Mouse (Mus musculus): ENCODE measurements around the gene BC052040. TPM values are rescaled to one million over a fixed set of nuclear protein-coding genes. Genes with fewer than 3 reads are reported as not detected.
A peak's percentile ranks its signal among the peaks of the same experiment; 100 is the strongest.

Gene BC052040
- total RNA-seq, 4 experiments from 2014 or later: 3.0 to 5.3 (median 3.7) TPM

DNA sequence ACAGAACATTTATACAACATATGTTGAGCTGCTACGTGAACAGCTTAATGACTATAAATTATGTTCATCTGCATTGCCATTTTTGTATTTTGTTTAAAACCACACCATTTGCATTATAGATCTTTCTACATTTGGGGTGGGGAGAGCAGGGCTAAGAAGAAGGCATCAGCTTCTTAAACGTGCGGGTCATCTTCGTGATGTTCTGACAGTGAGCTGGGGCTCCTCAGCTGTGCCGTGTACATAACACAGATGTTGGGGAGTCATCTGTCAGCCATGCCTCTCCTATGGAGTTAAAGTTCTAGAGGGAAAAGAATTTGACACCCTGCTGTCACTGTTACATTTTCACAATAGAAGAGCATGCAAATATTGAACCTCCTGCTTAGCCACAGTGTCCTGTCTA lies 19.2 kb downstream of the BC052040 start:
- no peak for DNase-seq (ENCODE audit: low spot score in 2 of 2)

- no peak for DNase-seq (ENCODE audit: low spot score in 2 of 2)
These were observed 19.8 kb downstream of the BC052040 start for GRCm38 (mm10) chr2:115601280-115601679.

- no peak for DNase-seq (ENCODE audit: low spot score in 2 of 2)
These were observed 20.6 kb downstream of the BC052040 start for GRCm38 (mm10) chr2:115602116-115602515.

DNA sequence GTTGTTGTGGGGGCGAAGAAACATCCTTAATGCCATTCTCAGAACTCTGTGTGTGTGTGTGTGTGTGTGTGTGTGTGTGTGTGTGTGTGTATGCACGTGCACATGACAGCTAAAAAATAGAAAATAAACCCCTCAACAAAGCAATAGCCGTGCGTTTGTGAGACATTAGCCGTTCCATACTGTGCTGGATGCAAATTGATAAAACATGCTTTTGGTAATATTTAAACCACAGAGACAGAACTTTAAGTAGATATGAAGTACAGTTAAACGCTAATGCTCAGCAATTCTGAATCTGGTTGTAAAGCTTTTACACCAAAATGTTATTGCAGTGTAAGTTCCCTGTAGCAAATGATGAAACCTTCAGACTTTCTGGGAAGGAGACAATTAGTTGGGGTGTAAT lies 22.6 kb downstream of the BC052040 start:
- no peak for DNase-seq (ENCODE audit: low spot score in 2 of 2)

DNA sequence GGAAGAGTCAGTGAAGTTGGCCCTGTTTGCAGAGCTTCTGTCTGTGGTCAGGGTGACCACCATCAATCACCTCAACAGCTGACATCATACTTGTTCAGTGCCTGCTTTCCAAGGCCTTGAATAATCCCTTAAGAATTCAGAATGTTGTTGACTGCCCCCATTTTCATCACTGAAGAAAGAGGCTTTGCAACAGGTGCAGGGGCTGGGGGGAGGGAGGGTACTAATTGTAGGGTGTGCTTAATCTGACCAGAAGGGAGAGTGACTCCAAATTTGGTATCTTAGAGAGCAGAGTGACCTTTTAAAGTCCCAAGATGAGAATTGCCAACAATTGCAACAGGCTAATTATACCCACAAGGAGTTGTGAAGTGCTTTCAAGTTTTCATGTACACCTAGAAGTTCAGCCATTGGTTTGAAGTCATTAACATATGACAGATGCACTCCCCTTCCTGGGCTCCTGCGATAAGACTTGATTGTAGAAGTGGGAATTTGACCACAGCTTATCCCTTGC lies 24.4 kb downstream of the BC052040 start:
- DNase-seq (ENCODE audit: low spot score in 2 of 2): peak in 1 of 2 experiments; percentile 4

GRCm38 (mm10) chr2:115609020-115609419 lies 27.5 kb downstream of the BC052040 start:
- no peak for DNase-seq (ENCODE audit: low spot score in 2 of 2)

DNA sequence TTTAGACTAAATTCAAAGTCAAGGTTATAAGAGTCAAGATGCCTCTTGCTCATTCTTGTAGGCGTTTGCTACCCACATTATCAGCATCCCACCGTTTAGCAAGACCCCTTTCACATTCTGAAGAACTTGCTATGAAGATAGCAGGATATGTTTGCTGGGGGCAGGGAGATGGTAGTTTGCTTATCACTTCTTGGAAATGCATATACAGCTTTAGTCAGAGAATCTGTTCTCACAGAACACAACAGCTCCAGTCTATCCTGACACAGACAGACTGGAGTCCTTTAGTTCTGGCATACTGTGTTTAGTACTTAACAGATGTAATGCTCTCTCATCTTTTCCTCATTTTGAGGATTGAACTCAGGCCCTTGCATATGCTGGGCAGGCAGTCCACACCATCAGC lies 28.6 kb downstream of the BC052040 start:
- no peak for DNase-seq (ENCODE audit: low spot score in 2 of 2)

GRCm38 (mm10) chr2:115610503-115610902 lies 29.0 kb downstream of the BC052040 start:
- DNase-seq (ENCODE audit: low spot score in 2 of 2): no peak

- no peak for DNase-seq (ENCODE audit: low spot score in 2 of 2)
These were observed 32.5 kb downstream of the BC052040 start for GRCm38 (mm10) chr2:115613830-115614520.

DNA sequence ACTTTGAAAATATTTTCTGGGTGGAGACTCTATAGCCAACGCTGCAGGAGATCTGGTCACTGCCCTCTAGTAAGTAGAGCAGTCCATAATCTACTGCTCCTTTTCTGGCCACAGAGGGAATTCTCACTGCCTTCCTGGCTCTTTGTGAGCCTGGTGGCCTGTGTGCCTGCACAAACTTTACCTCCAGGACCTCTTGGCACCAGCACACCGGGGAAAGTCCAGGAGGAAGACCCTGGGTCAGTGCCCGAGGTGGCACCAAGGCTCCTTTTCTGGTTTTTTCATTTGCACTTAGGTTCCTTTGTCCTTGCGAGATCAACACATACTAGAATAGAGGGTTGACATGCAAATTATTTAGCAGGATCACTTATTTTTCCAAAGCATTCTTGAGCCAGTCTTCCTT lies 47.0 kb downstream of the BC052040 start:
- DNase-seq (ENCODE audit: low spot score in 2 of 2): no peak

DNA sequence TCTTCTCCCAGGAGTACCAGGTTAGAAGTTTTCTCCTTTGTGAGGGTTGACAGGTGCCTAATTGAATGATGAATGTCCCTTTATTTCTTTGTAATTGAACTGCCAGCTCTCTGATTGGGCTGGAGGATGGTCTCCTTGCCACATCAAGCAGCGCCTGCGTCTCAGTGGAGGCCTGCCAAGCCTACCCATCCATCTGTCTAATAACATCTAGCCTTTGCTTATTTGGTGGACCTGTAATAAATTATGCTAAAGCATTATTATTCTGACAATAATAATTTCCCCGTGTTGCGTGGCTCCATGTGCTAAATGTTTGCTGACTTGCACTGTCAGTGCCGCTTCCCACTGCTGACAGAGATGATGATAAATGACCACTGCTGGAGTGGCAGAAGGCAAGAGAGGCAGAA lies 49.5 kb downstream of the BC052040 start:
- DNase-seq (ENCODE audit: low spot score in 2 of 2): no peak

- DNase-seq (ENCODE audit: low spot score in 2 of 2): no peak
These were observed 50.3 kb downstream of the BC052040 start for GRCm38 (mm10) chr2:115631826-115632225.

DNA sequence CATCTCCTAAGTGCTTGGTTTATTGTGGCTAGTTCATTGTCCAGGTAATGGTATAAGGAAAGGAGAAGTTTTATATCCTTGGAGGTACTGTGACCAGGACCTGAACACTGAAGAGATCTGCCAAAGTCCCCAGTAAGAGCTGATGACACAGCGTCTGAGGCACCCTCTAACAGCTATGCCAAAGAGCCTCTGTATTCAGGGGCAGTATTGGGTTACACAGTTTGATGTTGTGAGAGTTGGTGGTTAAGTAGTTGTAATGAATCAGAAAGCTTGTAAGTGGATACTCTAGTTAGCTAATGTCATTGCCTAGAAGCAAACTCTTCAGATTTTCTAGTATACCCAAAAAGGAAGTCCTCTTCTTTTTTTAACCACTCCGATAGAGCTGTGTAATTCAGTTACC lies 68.7 kb downstream of the BC052040 start:
- DNase-seq (ENCODE audit: low spot score in 2 of 2): no peak

- no peak for DNase-seq (ENCODE audit: low spot score in 2 of 2)
These were observed 78.2 kb downstream of the BC052040 start for GRCm38 (mm10) chr2:115659712-115660111.

DNA sequence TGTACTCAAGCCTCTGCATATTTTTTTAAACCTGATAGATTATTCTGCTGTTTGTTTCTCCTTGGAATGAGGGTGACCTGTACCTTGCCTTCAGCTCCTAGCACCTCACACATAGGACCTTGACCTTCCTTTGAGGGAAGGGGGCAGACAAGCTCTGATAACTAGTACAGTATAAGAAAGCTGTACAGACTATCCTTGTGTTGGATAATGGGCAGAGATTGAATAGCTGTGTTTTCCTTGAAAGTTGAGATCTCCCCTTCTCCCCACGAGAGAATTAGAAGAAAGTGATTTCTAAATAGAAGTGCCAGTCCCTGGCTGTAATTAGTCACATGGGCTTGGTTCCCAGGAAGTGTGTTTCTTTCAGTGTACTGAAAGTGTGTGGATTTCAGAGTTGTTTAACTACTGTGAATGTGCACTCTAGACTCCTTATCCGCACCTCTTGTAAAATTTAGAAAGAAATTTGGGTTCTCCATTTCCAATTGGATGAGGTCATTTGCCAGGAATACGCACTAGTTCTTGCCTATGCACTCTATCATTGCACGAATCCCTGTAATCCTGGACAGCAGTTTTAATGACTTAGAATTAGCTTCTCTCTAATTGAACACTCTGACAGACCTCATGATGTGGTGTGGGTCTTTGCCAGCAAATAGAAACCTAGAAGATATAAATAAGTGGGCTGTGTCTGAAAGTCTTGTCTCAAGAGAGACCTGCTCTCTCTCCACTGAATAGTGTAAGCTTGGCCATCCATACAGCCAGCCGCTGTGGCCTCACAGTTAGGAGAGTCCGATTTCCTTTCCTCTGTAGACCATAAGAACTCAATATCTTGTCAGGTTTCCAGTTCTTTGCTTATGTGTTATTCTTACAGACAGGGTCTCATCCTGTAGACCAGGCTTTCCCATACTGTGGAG lies 79.0 kb downstream of the BC052040 start:
- DNase-seq (ENCODE audit: low spot score in 2 of 2): no peak

- DNase-seq (ENCODE audit: low spot score in 2 of 2): no peak
These were observed 86.0 kb downstream of the BC052040 start for GRCm38 (mm10) chr2:115667516-115667915.

DNA sequence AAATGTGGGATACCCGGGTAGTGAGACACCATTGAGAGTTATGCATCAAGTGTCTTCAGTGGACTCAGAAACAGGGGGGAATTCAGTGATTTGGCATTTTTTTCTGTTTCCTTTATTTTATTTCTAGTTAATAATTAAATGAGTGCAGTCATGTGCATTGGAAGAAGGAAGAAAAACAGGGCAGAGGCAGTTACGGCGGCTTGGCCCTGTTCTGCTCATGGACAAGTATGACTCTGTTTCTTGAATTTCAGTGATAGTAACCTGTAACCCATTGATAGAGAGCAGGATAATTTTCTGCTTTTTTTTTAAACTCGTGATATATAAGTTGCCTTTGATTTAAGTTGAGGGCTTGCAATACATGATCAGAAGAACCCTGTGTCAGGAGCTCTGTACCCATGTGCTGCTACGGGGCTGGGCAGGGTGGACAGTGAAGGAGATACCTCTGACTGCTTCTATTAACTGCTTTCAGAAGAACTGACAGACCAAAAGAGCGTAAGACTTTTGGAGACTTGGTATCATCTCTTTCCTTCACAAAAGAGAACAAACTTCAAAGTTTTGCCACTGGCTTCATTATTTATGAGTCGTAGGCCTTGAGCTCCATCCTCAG lies 91.6 kb downstream of the BC052040 start:
- no peak for DNase-seq (ENCODE audit: low spot score in 2 of 2)

DNA sequence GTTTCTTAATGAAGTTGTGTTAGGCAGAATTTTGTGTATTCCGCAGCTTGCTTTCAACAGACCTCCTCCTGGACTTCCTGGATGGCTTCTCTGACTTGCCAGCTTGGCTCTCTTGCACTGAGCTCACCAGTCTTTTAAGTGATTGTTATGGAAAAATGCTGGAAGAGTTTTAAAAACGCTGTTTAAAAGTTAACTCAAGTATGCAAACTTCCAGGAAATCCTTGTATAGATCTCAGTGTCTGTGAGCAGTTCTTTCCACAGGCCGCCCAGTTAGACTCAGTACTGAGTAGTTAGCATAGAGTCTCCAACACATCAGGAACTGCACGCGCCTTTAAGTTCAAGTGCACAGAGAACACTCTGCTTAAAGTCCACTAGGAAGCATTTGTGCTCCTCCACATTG lies 97.3 kb downstream of the BC052040 start:
- no peak for DNase-seq (ENCODE audit: low spot score in 2 of 2)

- DNase-seq (ENCODE audit: low spot score in 2 of 2): no peak
These were observed 103.7 kb downstream of the BC052040 start for GRCm38 (mm10) chr2:115685250-115685649.

DNA sequence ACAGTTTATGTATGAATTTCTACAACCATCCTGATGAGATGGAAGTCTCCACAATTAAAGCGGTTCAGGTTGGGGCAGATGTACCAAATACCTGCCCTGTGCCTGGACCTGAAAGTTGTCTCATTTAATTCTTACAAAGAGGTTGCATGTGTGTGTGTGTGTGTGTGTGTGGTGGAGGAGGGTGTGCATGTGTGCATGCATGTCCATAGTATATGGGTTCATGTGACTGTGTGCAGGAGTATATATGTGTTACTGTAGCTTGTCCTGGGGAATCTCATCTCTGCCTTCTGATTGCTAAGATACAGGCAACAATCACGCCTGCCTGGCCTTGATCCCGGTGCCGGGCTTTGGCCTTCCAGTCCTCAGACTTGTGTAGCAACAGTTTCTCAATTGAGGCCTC lies 106.1 kb downstream of the BC052040 start:
- DNase-seq (ENCODE audit: low spot score in 2 of 2): no peak

- DNase-seq (ENCODE audit: low spot score in 2 of 2): no peak
These were observed 106.8 kb downstream of the BC052040 start for GRCm38 (mm10) chr2:115688282-115688681.

DNA sequence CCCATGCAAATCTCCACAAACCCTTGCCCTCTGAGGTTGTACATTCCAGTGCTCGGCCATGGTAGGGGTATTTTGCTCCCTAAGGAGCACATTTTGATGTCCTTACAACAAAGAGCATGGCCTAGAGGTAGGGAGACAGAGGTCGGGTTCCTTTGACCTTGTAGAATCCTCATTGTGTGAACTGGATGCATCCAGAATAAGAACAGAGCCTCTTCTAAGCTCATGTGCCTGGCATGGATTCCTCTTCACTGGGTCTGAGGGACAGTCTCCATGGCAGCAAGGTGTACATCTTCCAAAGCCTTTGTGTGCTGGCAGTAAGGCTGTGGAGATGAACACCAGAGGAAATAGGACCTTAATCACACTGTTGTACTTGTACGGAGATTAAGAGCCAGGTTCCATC lies 112.3 kb downstream of the BC052040 start:
- no peak for DNase-seq (ENCODE audit: low spot score in 2 of 2)
